Mouse (Mus musculus) G1E (cell line): Measurements from ENCODE around the gene Il23a. TPM values are rescaled to one million over a fixed set of nuclear protein-coding genes. Genes with fewer than 3 reads are reported as not detected.
"Not testable (repeated sequence)": the region's sequence is repeated elsewhere in the genome, so short reads cannot be mapped to it uniquely, and the experiment has no call there.

Experiments used
- ATAC-seq: 2 replicates; pipeline ENCODE4 v1.8.0; 2016; ENCODE audit warnings: mild to moderate bottlenecking; ENCODE audit not compliant: insufficient number of reproducible peaks, poor library complexity, low FRiP score, severe bottlenecking; ENCODE audit errors: extremely low read depth
- DNase-seq: peaks from one replicate; pipeline ENCODE4 v3.0.0; 2012; ENCODE audit warnings: low spot score
- H3K27me3 ChIP-seq: 2 replicates; pipeline ENCODE4 v1.6.1; 2012; ENCODE audit warnings: mild to moderate bottlenecking, low read length, inconsistent platforms; ENCODE audit not compliant: insufficient read depth
- H3K36me3 ChIP-seq: replicated peaks from 2 replicates; pipeline ENCODE3; 2012; ENCODE audit warnings: mild to moderate bottlenecking, inconsistent platforms
- H3K4me1 ChIP-seq: 2 replicates; pipeline ENCODE4 v1.6.1; 2012; ENCODE audit warnings: low read depth, low read length, inconsistent platforms, mixed read lengths; ENCODE audit not compliant: insufficient read depth
- H3K4me3 ChIP-seq: 2 replicates; pipeline ENCODE4 v1.5.1; 2012; ENCODE audit warnings: low read depth, mild to moderate bottlenecking, inconsistent platforms, low read length, moderate library complexity, mixed read lengths
- H3K9me3 ChIP-seq: replicated peaks from 2 replicates; pipeline ENCODE4 v1.6.1; 2012; ENCODE audit warnings: inconsistent platforms
- CTCF ChIP-seq: IDR thresholded peaks from 2 replicates; pipeline ENCODE4 v1.5.1; 2012; ENCODE audit warnings: low read depth, low read length, inconsistent platforms, mixed read lengths
- GATA1 ChIP-seq: IDR thresholded peaks from 2 replicates; pipeline ENCODE4 v1.6.1; 2012; ENCODE audit warnings: borderline replicate concordance, low read length, inconsistent platforms, mixed read lengths
- GATA2 ChIP-seq: IDR thresholded peaks from 2 replicates; pipeline ENCODE4 v1.6.1; 2012; ENCODE audit warnings: low read depth, low read length, inconsistent platforms, borderline replicate concordance
- POLR2AphosphoS5 ChIP-seq: IDR thresholded peaks from 2 replicates; pipeline ENCODE4 v1.6.1; 2012; ENCODE audit warnings: low read depth, low read length, inconsistent platforms; ENCODE audit not compliant: insufficient replicate concordance
- TAL1 ChIP-seq: conservative IDR thresholded peaks from 2 replicates; pipeline ENCODE4 v1.6.1; 2012; ENCODE audit warnings: low read depth, low read length, inconsistent platforms, mixed read lengths
- polyA plus RNA-seq: library from polyadenylated mRNA; stranded (reverse); fragments of >175 nt; gene quantifications from 2 replicates; pipeline ENCODE4 v1.2.3, GENCODE M21; 2012
- total RNA-seq, 2 experiments: library from RNA; stranded (forward) in 1 of 2; stranded (reverse) in 1 of 2; fragments of 200-1000 nt in 1 of 2; fragments of >200 nt in 1 of 2; fragmentation: Nextera tagmentation in 1 of 2; gene quantifications; 2 replicates each; pipeline ENCODE4 v1.2.3; 2014 to 2017

The Il23a gene
- total and polyA plus RNA-seq, 3 experiments = 0.03 to 0.16 TPM; not detected in 1

- H3K36me3 ChIP-seq = no peaks in the 10 kb centered on the region
- no peak overlapping the region for H3K4me3 ChIP-seq
- peaks cover 11% of the 10 kb centered on the region for H3K4me1 ChIP-seq
- H3K27me3 ChIP-seq = peaks cover 14% of the 10 kb centered on the region
- DNase-seq = no peak
- no peak for ATAC-seq
- no peaks in the 10 kb centered on the region for H3K9me3 ChIP-seq
- TF ChIP-seq GATA2 = no peak
- TF ChIP-seq CTCF = no peak
- no peak for TF ChIP-seq TAL1
- TF ChIP-seq GATA1 = no peak
- no peak for TF ChIP-seq POLR2AphosphoS5
Observed at GRCm38 (mm10) chr10:128262300-128262699, 36.3 kb downstream of the Il23a start.

- peaks cover 11% of the 10 kb centered on the region for H3K4me1 ChIP-seq
- DNase-seq, ATAC-seq, H3K4me3 ChIP-seq, H3K36me3 ChIP-seq, H3K9me3 ChIP-seq: not testable (repeated sequence)
- peaks cover 14% of the 10 kb centered on the region for H3K27me3 ChIP-seq
Observed at GRCm38 (mm10) chr10:128260376-128260775, 38.2 kb downstream of the Il23a start.

DNA sequence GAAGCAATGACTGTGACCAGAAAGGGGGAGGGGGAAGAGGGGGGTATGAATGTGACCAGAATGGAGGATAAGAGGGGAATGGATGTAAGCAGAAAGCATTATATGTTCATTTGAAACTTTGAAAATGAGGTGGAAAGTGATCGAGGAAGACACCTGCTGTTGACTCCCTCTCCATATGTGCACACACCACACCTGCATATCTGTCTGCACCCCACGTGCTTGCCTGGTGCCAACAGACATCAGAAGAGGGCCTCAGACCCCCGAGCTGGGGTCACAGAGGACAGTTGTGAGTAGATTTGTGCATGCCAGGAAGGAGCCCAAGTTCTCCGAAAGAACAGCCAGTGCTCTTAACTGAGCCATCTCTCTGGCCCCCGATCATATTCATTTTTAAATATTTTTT lies 38.6 kb downstream of the Il23a start:
- DNase-seq = no peak
- no peaks in the 10 kb centered on the region for H3K9me3 ChIP-seq
- H3K4me1 ChIP-seq = peaks cover 11% of the 10 kb centered on the region
- no peak for ATAC-seq
- peaks cover 14% of the 10 kb centered on the region for H3K27me3 ChIP-seq
- H3K4me3 ChIP-seq = no peak overlapping the region
- TF ChIP-seq CTCF = no peak
- TF ChIP-seq TAL1 = no peak
- TF ChIP-seq GATA1 = no peak
- TF ChIP-seq GATA2 = no peak
- no peak for TF ChIP-seq POLR2AphosphoS5
- H3K36me3 ChIP-seq = no peaks in the 10 kb centered on the region

- Histone ChIP-seq H3K36me3 (peaks cover 6% of the 10 kb centered on the region), H3K27me3 (peaks cover 14% of the 10 kb centered on the region), H3K4me3 (no peak overlapping the region), H3K9me3 (no peaks in the 10 kb centered on the region), H3K4me1 (peaks cover 11% of the 10 kb centered on the region)
- TF ChIP-seq POLR2AphosphoS5 (no peak), CTCF (no peak), GATA2 (no peak), TAL1 (no peak), GATA1 (no peak)
- no peak for DNase-seq
- no peak for ATAC-seq
Observed at GRCm38 (mm10) chr10:128258953-128259352, 39.6 kb downstream of the Il23a start.

GRCm38 (mm10) chr10:128256328-128256727 lies 42.2 kb downstream of the Il23a start:
- Histone ChIP-seq H3K4me3 (no peak overlapping the region), H3K36me3 (peaks cover 27% of the 10 kb centered on the region), H3K9me3 (no peaks in the 10 kb centered on the region), H3K27me3 (no peaks in the 10 kb centered on the region; the same call in none of the 2 replicates), H3K4me1 (peaks cover 6% of the 10 kb centered on the region)
- TF ChIP-seq GATA1 (no peak), TAL1 (no peak), POLR2AphosphoS5 (no peak), GATA2 (no peak), CTCF (no peak)
- no peak for ATAC-seq
- no peak for DNase-seq

DNA sequence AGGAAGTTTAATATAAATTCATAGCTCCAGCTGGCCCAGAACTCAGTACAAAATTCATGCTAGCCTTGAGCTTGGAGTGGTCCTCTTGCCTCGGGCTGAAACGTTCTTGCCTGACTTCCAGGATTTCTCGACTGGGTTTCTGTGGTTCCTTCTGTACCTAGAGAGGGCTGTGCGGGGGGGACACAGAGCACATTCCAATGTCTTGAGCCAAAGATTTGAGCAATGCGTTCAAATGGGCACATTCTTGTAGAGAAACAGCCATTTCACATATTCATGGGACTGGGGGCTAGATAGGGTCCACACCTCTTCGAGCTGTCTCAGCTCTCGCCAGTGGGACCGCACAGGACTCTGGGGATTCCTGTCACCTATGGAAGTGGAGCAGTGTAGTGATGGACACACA lies 42.6 kb downstream of the Il23a start:
- Histone ChIP-seq H3K27me3 (no peaks in the 10 kb centered on the region; the same call in none of the 2 replicates), H3K9me3 (no peaks in the 10 kb centered on the region), H3K4me1 (peaks cover 6% of the 10 kb centered on the region), H3K36me3 (peaks cover 31% of the 10 kb centered on the region), H3K4me3 (no peak overlapping the region)
- no peak for DNase-seq
- no peak for ATAC-seq
- TF ChIP-seq GATA1 = no peak
- no peak for TF ChIP-seq POLR2AphosphoS5
- TF ChIP-seq GATA2 = no peak
- no peak for TF ChIP-seq TAL1
- TF ChIP-seq CTCF = no peak

GRCm38 (mm10) chr10:128253677-128254255 lies 44.8 kb downstream of the Il23a start, which contains the start of gene Apon:
TSS of gene Apon (plus strand) at chr10:128254096.
- Histone ChIP-seq H3K27me3 (no peaks in the 10 kb centered on the region; the same call in none of the 2 replicates), H3K4me1 (peaks cover 3% of the 10 kb centered on the region; the same call in 1 of the 2 replicates), H3K9me3 (no peaks in the 10 kb centered on the region), H3K4me3 (no peak within 1 kb of the TSS), H3K36me3 (peaks cover 52% of the 10 kb centered on the region)
- DNase-seq = no peak
- no peak for ATAC-seq
- TF ChIP-seq POLR2AphosphoS5 = no peak
- TF ChIP-seq CTCF = no peak
- TF ChIP-seq GATA2 = no peak
- no peak for TF ChIP-seq GATA1
- TF ChIP-seq TAL1 = no peak
